Mouse (Mus musculus) mature B cell (primary cell): ENCODE measurements around the gene Olfr967.
"Not testable (repeated sequence)": the region's sequence is repeated elsewhere in the genome, so short reads cannot be mapped to it uniquely, and the experiment has no call there.

Experiments
- in situ Hi-C: fragments of 300-500 bp; cut with MboI; formaldehyde crosslinking; loops from 2 replicates; pipeline ENCODE4 v1.14.3; 2019

Gene Olfr967

GRCm38 (mm10) chr9:39745949-39746348, at the start of gene Olfr967:
TSS of gene Olfr967 (plus strand) at chr9:39746249.
- in situ Hi-C loops = no loop called here

- in situ Hi-C loops = not testable (repeated sequence)
Observed at GRCm38 (mm10) chr9:39701123-39701522, 44.9 kb upstream of the Olfr967 start.

GRCm38 (mm10) chr9:39707017-39707416, 39.0 kb upstream of the Olfr967 start, which contains the start of gene Olfr149:
TSS of gene Olfr149 (minus strand) at chr9:39707117.
- in situ Hi-C loops = no loop called here

GRCm38 (mm10) chr9:39708958-39709357, 37.1 kb upstream of the Olfr967 start:
- in situ Hi-C loops = no loop called here

GRCm38 (mm10) chr9:39711053-39711452, 35.0 kb upstream of the Olfr967 start, which contains the start of gene Olfr965:
TSS of gene Olfr965 (plus strand) at chr9:39711353.
- in situ Hi-C loops = no loop called here

- in situ Hi-C loops = no loop called here
Observed at GRCm38 (mm10) chr9:39730678-39731077, 15.4 kb upstream of the Olfr967 start, which contains the start of gene Olfr150. TSS of gene Olfr150 (plus strand) at chr9:39730978.

GRCm38 (mm10) chr9:39740741-39741140, 5.3 kb upstream of the Olfr967 start:
- in situ Hi-C loops = no loop called here

GRCm38 (mm10) chr9:39746428-39746827, 379 bp downstream of the Olfr967 start:
- in situ Hi-C loops = no loop called here

- in situ Hi-C loops = no loop called here
Observed at GRCm38 (mm10) chr9:39783153-39783552, 37.1 kb downstream of the Olfr967 start, which contains the start of gene Olfr968. TSS of gene Olfr968 (minus strand) at chr9:39783253.

GRCm38 (mm10) chr9:39790558-39790957, 44.5 kb downstream of the Olfr967 start, which contains the start of gene Olfr969:
TSS of gene Olfr969 (plus strand) at chr9:39790945.
- in situ Hi-C loops = no loop called here
